In the genomic region with DNA sequence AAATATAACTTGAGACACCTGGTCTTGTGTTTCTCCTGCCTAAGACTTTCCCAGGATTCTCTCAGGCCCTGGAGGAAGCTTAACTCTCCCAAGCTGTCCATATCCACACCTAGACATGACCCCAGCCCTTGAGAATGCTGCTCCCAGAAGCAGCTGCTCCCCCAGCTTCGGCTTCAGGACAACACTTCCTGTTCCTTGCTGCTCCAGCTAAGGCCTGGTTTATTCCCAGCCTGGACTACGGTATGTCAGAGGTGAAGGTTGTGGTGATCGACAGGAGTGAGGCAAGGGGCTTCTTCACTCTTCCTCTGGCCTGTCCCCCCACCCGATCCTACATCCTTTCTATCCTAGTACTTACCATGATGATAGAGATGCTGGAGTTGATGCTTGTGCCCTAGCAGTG, we compare ENCODE assay signal across 13 mouse cellular contexts. TPM values are rescaled to one million over a fixed set of nuclear protein-coding genes. Genes with fewer than 3 reads are reported as not detected.
"Had no signal": no experiment of that assay in that cellular context is flagged by ENCODE, and none has a peak within 500 bp of the region (broad histone marks: within the 10 kb centered on the region; RNA-seq: fewer than 3 reads in every experiment).

No protein-coding gene starts in this region.

- H3K4me2 ChIP-seq: intestine, embryonic 15.5 days; neural tube, embryonic 12.5 days had no signal

- H3K27ac ChIP-seq: intestine, embryonic 15.5 days; liver, embryonic 14.5 days; midbrain, embryonic 10.5 days; neural tube, embryonic 12.5 days had no signal

- H3K9me3 ChIP-seq: intestine, embryonic 15.5 days; midbrain, embryonic 10.5 days; neural tube, embryonic 12.5 days had no signal

- H3K27me3 ChIP-seq: neural tube, embryonic 12.5 days had no signal

- H3K36me3 ChIP-seq: intestine, embryonic 15.5 days; midbrain, embryonic 10.5 days; neural tube, embryonic 12.5 days had no signal

- H3K9ac ChIP-seq: intestine, embryonic 15.5 days; liver, embryonic 14.5 days; neural tube, embryonic 12.5 days had no signal

- ATAC-seq: intestine, embryonic 15.5 days had no signal

- H3K4me3 ChIP-seq: intestine, embryonic 15.5 days; midbrain, embryonic 10.5 days; neural tube, embryonic 12.5 days had no signal

- DNase-seq: kidney, adult 18-20 months; kidney, postnatal 25 days; layer of hippocampus, postnatal 36 days; lung, adult 18-20 months; midbrain, embryonic 14.5 days; retina, postnatal 1 day had no signal

RNA-seq across cellular contexts. Expression of gene Mymk, which starts 1.4 kb away (rescaled TPM):
- total RNA-seq: liver, adult 2 months; megakaryocyte, adult 5-6 weeks; neutrophil, adult 5-6 weeks had no signal
- polyA plus RNA-seq: liver, adult 2 months; liver, embryonic 14.5 days; midbrain, embryonic 10.5 days; midbrain, embryonic 14.5 days had no signal

RNA-seq across cellular contexts. Expression of gene Adamtsl2, which starts 5.8 kb away (rescaled TPM):
- total RNA-seq: megakaryocyte, adult 5-6 weeks; neutrophil, adult 5-6 weeks had no signal
